Mouse (Mus musculus) liver, adult 2 months (tissue): ENCODE results near the gene 4930562C15Rik. TPM values are rescaled to one million over a fixed set of nuclear protein-coding genes. Genes with fewer than 3 reads are reported as not detected.
A peak's percentile ranks its signal among the peaks of the same experiment; 100 is the strongest.

Source experiments
- DNase-seq: peaks from one replicate; pipeline ENCODE4 v3.0.0-alpha.2; 2011; ENCODE audit warnings: low read depth, low spot score; ENCODE audit errors: extremely low read depth
- H3K27ac ChIP-seq: fragments of 200-500 bp; replicated peaks from 2 replicates; pipeline ENCODE4 v1.5.1; 2012; ENCODE audit warnings: low read depth, mild to moderate bottlenecking, control low read depth, inconsistent platforms, low read length; ENCODE audit not compliant: insufficient read depth
- H3K27me3 ChIP-seq: fragments of 200-500 bp; 2 replicates; pipeline ENCODE4 v1.6.1; 2012; ENCODE audit warnings: mild to moderate bottlenecking, moderate library complexity, low read length, inconsistent platforms; ENCODE audit not compliant: control insufficient read depth, insufficient read depth
- H3K36me3 ChIP-seq: fragments of 200-500 bp; 2 replicates; pipeline ENCODE4 v1.6.1; 2012; ENCODE audit warnings: low read length, inconsistent platforms; ENCODE audit not compliant: control insufficient read depth, insufficient read depth
- H3K4me1 ChIP-seq: fragments of 200-500 bp; 2 replicates; pipeline ENCODE4 v1.6.1; 2011; ENCODE audit warnings: low read length; ENCODE audit not compliant: control insufficient read depth, insufficient read depth
- H3K4me3 ChIP-seq: fragments of 200-500 bp; 2 replicates; pipeline ENCODE4 v1.5.1; 2011; ENCODE audit warnings: low read depth, mild to moderate bottlenecking, control low read depth, low read length, moderate library complexity; ENCODE audit not compliant: insufficient read depth
- H3K79me2 ChIP-seq: fragments of 200-500 bp; 2 replicates; pipeline ENCODE4 v1.6.1; 2012; ENCODE audit warnings: inconsistent platforms, mild to moderate bottlenecking, low read length, moderate library complexity; ENCODE audit not compliant: control insufficient read depth, insufficient read depth
- H3K9ac ChIP-seq: fragments of 200-500 bp; 2 replicates; pipeline ENCODE4 v1.6.1; 2012; ENCODE audit warnings: low read depth, mild to moderate bottlenecking, control low read depth, inconsistent platforms, low read length
- CTCF ChIP-seq: fragments of 200-500 bp; IDR thresholded peaks from 2 replicates; pipeline ENCODE4 v1.5.1; 2011; ENCODE audit warnings: low read depth, low read length, control low read depth
- POLR2A ChIP-seq: fragments of 200-500 bp; IDR thresholded peaks from 2 replicates; pipeline ENCODE4 v1.6.1; 2011; ENCODE audit warnings: low read length, control low read depth; ENCODE audit not compliant: insufficient read depth; ENCODE audit errors: extremely low read depth
- WGBS: fragments of 180-500 bp; shearing (Covaris S2); methylation state at CpG from one replicate; pipeline ENCODE4 v1.1.7; 2018; 5-methylcytosine and 5-hydroxymethylcytosine counted together
- polyA plus RNA-seq: library from polyadenylated mRNA; depleted of rRNA; stranded (reverse); fragments of >200 nt; gene quantifications from 2 replicates; pipeline ENCODE4 v1.2.3, GENCODE M21; 2012
- total RNA-seq: library from RNA; depleted of rRNA; stranded (reverse); fragments of >200 nt; gene quantifications from 2 replicates; pipeline ENCODE4 v1.2.3, GENCODE M21; 2014

The 4930562C15Rik gene
- total and polyA plus RNA-seq, 2 experiments = not detected

- Histone ChIP-seq H3K4me1 (peaks cover 26% of the 10 kb centered on the region), H3K79me2 (peaks cover 20% of the 10 kb centered on the region; the same call in 1 of the 2 replicates), H3K27ac (peak overlapping the region; percentile 17; the same call in 1 of the 2 replicates), H3K36me3 (peaks cover 9% of the 10 kb centered on the region; the same call in 1 of the 2 replicates), H3K27me3 (no peaks in the 10 kb centered on the region), H3K9ac (no peak overlapping the region), H3K4me3 (no peak overlapping the region)
- DNase-seq = no peak
- no peak for TF ChIP-seq POLR2A
- TF ChIP-seq CTCF = no peak
- 67% methylated on average over 4 of the region's 4 CpGs for WGBS
These were observed 42.0 kb downstream of the 4930562C15Rik start for GRCm38 (mm10) chr16:4877195-4877594.

GRCm38 (mm10) chr16:4877701-4878100 lies 42.5 kb downstream of the 4930562C15Rik start:
- peaks cover 9% of the 10 kb centered on the region; the same call in 1 of the 2 replicates for H3K36me3 ChIP-seq
- H3K9ac ChIP-seq = peak overlapping the region; percentile 93
- TF ChIP-seq POLR2A (no peak), CTCF (no peak)
- peaks cover 27% of the 10 kb centered on the region for H3K4me1 ChIP-seq
- no peak overlapping the region for H3K4me3 ChIP-seq
- WGBS = 77% methylated on average over 3 of the region's 3 CpGs
- H3K27me3 ChIP-seq = no peaks in the 10 kb centered on the region
- DNase-seq = no peak
- peaks cover 20% of the 10 kb centered on the region; the same call in 1 of the 2 replicates for H3K79me2 ChIP-seq
- H3K27ac ChIP-seq = peak overlapping the region; percentile 21

GRCm38 (mm10) chr16:4878192-4878885 lies 43.1 kb downstream of the 4930562C15Rik start:
- H3K36me3 ChIP-seq = peaks cover 6% of the 10 kb centered on the region; the same call in 1 of the 2 replicates
- TF ChIP-seq POLR2A (0 out of 2 replicates have a peak, but pooled peaks have one; percentile 8), CTCF (no peak)
- peaks cover 27% of the 10 kb centered on the region for H3K4me1 ChIP-seq
- peaks cover 20% of the 10 kb centered on the region; the same call in 1 of the 2 replicates for H3K79me2 ChIP-seq
- DNase-seq = peak; percentile 61
- peak overlapping the region; percentile 90 for H3K27ac ChIP-seq
- H3K9ac ChIP-seq = peak overlapping the region; percentile 93
- H3K4me3 ChIP-seq = peak overlapping the region; percentile 76
- 10% methylated on average over 5 of the region's 5 CpGs for WGBS
- no peaks in the 10 kb centered on the region for H3K27me3 ChIP-seq

- WGBS = under 1% methylated on average over 54 of the region's 54 CpGs
- peaks cover 5% of the 10 kb centered on the region; the same call in 1 of the 2 replicates for H3K36me3 ChIP-seq
- H3K27me3 ChIP-seq = no peaks in the 10 kb centered on the region
- H3K4me1 ChIP-seq = peaks cover 27% of the 10 kb centered on the region
- peaks cover 20% of the 10 kb centered on the region; the same call in 1 of the 2 replicates for H3K79me2 ChIP-seq
- peak overlapping the region; percentile 90 for H3K27ac ChIP-seq
- peak overlapping the region; percentile 76 for H3K4me3 ChIP-seq
- TF ChIP-seq CTCF (no peak), POLR2A (no peak)
- DNase-seq = peak; percentile 33
- peak overlapping the region; percentile 93 for H3K9ac ChIP-seq
These were observed 44.0 kb downstream of the 4930562C15Rik start for GRCm38 (mm10) chr16:4879101-4879707.

GRCm38 (mm10) chr16:4879708-4880124 lies 44.5 kb downstream of the 4930562C15Rik start:
- WGBS = under 1% methylated on average over 40 of the region's 40 CpGs
- peaks cover 1% of the 10 kb centered on the region; the same call in 1 of the 2 replicates for H3K36me3 ChIP-seq
- peak overlapping the region; percentile 98 for H3K27ac ChIP-seq
- H3K4me3 ChIP-seq = peak overlapping the region; percentile 76
- H3K9ac ChIP-seq = peak overlapping the region; percentile 93
- peaks cover 27% of the 10 kb centered on the region for H3K4me1 ChIP-seq
- TF ChIP-seq CTCF (peak; percentile 38; the same call in 1 of the 2 replicates), POLR2A (peak; percentile 97)
- peak; percentile 71 for DNase-seq
- peaks cover 20% of the 10 kb centered on the region; the same call in 1 of the 2 replicates for H3K79me2 ChIP-seq
- no peaks in the 10 kb centered on the region for H3K27me3 ChIP-seq
